Mouse (Mus musculus): ENCODE results near the gene Gm35549. TPM values are rescaled to one million over a fixed set of nuclear protein-coding genes. Genes with fewer than 3 reads are reported as not detected.

Gm35549 gene
- not detected for total RNA-seq (2023)

DNA sequence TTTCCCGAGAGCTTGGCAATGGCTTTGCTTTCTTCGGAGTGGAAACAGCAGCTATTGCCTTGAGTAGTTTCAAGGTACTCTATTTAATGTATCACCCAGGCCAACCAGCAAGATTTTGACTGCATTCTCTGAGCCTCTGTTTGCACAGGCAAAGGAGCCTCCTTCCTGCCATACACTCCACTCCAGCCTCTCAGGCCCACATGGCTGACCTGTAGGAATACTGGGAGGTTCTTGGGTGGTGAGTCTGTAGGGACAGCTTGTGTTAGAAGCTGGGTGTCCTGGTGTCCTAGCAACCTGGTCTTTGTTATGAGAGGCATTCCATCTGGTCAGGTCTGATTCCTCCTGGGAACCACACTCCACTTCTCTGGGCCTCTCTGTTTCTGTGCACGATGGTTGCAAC, at the start of gene Gm35549:
Gene Gm35549 (minus strand): TSS at position 276 of the 400 bp plus-strand sequence.

GRCm38 (mm10) chr9:122885385-122885784, 41.5 kb upstream of the Gm35549 start, which contains the start of gene Zkscan7:
TSS of gene Zkscan7 (plus strand) at chr9:122885685.

DNA sequence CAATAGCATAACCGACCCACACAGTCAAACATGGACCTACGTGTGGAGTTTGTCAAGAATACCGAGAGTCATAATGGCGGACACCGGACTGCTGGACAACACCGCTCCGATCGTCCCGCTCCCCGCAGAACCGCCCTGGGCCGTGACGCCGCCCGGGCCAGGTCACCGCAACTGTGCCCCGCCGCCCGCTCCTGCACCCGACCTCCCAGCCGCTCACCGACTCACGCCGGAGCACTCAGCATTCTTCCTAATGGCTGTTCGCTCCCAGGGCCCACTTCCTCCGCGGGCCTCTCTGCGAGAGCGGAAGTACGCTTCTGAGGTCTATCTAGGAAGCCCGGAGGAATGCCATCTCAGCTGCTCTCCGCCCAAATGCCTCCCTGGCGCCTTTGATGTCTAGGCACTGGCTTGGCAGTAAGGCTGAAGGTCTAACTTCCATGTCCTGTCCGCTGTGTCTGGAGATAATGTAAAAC, 21.9 kb upstream of the Gm35549 start, which contains the start of gene Zfp445:
Gene Zfp445 (minus strand): TSS at position 310 of the 470 bp plus-strand sequence.

DNA sequence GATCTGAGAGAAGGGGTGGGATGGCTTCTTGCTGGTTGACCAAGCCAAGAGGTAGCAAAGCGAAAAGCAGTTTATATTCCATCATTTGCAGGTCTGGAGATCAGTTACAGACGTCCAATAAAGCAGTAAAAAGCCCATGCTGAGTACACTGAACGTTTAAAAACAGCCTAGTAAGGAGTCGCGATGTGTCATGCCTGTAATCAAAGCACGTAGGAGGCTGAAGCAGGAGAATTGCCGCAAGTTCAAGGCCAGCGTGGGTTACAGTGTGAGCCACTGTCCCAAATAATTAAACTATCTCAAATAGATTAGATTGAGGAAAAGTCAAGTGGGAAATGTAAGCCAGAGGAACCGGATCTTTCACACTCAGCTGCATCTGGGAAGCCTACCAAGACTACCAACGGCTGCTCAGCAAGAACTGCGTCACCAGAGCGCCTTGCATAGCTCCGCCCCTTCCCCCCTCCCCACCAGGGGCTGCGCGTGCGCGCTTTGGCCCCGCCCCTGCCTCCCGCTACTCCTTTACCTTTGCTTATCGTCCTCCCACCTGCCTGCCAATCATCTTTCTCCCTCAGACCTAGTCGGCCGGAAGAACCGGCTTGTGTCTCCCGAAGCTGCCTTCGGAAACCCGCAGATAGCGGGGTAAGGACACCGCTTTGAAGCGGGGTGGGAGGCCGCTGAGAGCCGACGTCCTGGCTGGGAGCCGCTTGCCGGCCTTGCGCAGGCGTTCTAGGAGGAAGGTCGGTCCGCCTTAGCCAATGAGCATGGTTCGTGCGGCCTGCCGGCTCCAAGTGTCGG, 38.6 kb downstream of the Gm35549 start, which contains the start of gene Tcaim:
Gene Tcaim (plus strand): TSS at position 487 of the 792 bp plus-strand sequence.

Other genes starting within 250 kb of the Gm35549 start
- not detected for gene Topaz1, start 96.7 kb downstream of the Gm35549 start, total RNA-seq (2023)
- gene Tcaim, start 38.5 kb downstream of the Gm35549 start, total RNA-seq (2023) = 13.7 TPM
- 114 TPM for gene Zfp445, start 22.0 kb upstream of the Gm35549 start, total RNA-seq (2023)
- 4.0 TPM for gene Zkscan7, start 41.6 kb upstream of the Gm35549 start, total RNA-seq (2023)
- gene Zfp105, start 79.0 kb upstream of the Gm35549 start, total RNA-seq (2023) = not detected
- gene 1110059G10Rik, start 107.0 kb upstream of the Gm35549 start, total RNA-seq (2023) = 30.9 TPM
- gene Kif15, start 107.0 kb upstream of the Gm35549 start, total RNA-seq (2023) = 2.2 TPM
- 30.4 TPM for gene Tmem42, start 177.3 kb upstream of the Gm35549 start, total RNA-seq (2023)
- 2.0 TPM for gene Tgm4, start 190.7 kb upstream of the Gm35549 start, total RNA-seq (2023)

Measured in CD4-positive naive resting alpha-beta T cell, adult 57 days (primary cell).